Mouse (Mus musculus): ENCODE data around the gene Rev1.

DNA sequence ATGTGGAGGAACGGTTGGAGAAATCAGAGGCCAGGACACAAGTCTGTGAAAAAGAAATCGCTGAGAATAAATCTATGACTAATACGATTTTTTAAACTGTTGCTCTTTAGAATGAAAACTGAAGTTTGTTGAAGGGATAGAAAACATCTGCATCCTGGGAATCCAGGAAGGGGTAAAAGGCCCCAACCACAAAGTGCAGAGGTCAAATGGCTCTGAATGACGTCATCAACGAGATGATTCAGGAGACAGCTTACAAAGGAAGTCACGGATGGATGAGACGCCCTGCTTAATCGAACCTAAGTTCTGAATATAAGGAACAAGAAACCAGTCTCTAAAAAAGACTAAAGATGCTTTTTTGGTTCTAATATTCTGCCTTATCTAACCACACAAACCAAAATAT lies 48.3 kb downstream of the Rev1 start:
- TF ChIP-seq CTCF (IDR thresholded peaks at IDR 0.05; ENCODE audit: low read depth, low read length) (no peak), POLR2A (IDR thresholded peaks at IDR 0.05; ENCODE audit: borderline replicate concordance, low read depth, low read length) (no peak)
